Mouse (Mus musculus): ENCODE data around the gene Cyp4f40.
"Not testable (repeated sequence)": the region's sequence is repeated elsewhere in the genome, so short reads cannot be mapped to it uniquely, and the experiment has no call there.

Gene Cyp4f40

GRCm38 (mm10) chr17:32710541-32710940 lies 51.8 kb downstream of the Cyp4f40 start:
- DNase-seq (ENCODE audit: low spot score), result not testable (repeated sequence)

GRCm38 (mm10) chr17:32722151-32722550 lies 63.5 kb downstream of the Cyp4f40 start:
- DNase-seq (ENCODE audit: low spot score), result not testable (repeated sequence)

GRCm38 (mm10) chr17:32722771-32723170 lies 64.1 kb downstream of the Cyp4f40 start:
- DNase-seq (ENCODE audit: low spot score), result no peak

GRCm38 (mm10) chr17:32726360-32726759 lies 67.7 kb downstream of the Cyp4f40 start:
- not testable (repeated sequence) for DNase-seq (ENCODE audit: low spot score)
